Mouse (Mus musculus) midbrain, embryonic 16.5 days (tissue): ENCODE measurements around the gene Wasf2. TPM values are rescaled to one million over a fixed set of nuclear protein-coding genes. Genes with fewer than 3 reads are reported as not detected.
A peak's percentile ranks its signal among the peaks of the same experiment; 100 is the strongest.

ENCODE experiments used
- ATAC-seq: fragments of 200-750 bp; cut with Nextera tagmentation; 2 replicates; pipeline ENCODE4 v1.8.0; 2017; ENCODE audit warnings: moderate TSS enrichment
- H3K27ac ChIP-seq: fragments of 300-500 bp; sonication (generic); 2 replicates; pipeline ENCODE4 v1.5.1; 2014; ENCODE audit warnings: mild to moderate bottlenecking, low read length, mixed read lengths
- H3K27me3 ChIP-seq: fragments of 300-500 bp; sonication (generic); 2 replicates; pipeline ENCODE4 v1.6.1; 2014; ENCODE audit warnings: low read depth, low read length, mixed read lengths; ENCODE audit not compliant: control insufficient read depth, insufficient read depth
- H3K36me3 ChIP-seq: fragments of 300-500 bp; sonication (generic); 2 replicates; pipeline ENCODE4 v1.6.1; 2014; ENCODE audit warnings: mild to moderate bottlenecking, low read length, moderate library complexity, mixed read lengths; ENCODE audit not compliant: control insufficient read depth, insufficient read depth
- H3K4me1 ChIP-seq: fragments of 300-500 bp; sonication (generic); 2 replicates; pipeline ENCODE4 v1.6.1; 2014; ENCODE audit warnings: mild to moderate bottlenecking, low read length, mixed read lengths; ENCODE audit not compliant: control insufficient read depth, insufficient read depth
- H3K4me2 ChIP-seq: fragments of 300-500 bp; sonication (generic); 2 replicates; pipeline ENCODE4 v1.6.1; 2014; ENCODE audit warnings: mild to moderate bottlenecking, low read length, mixed read lengths
- H3K4me3 ChIP-seq: fragments of 300-500 bp; sonication (generic); 2 replicates; pipeline ENCODE4 v1.5.1; 2014; ENCODE audit warnings: low read depth, mild to moderate bottlenecking, low read length, moderate library complexity, mixed read lengths
- H3K9ac ChIP-seq: fragments of 300-500 bp; sonication (generic); 2 replicates; pipeline ENCODE4 v1.6.1; 2014; ENCODE audit warnings: low read depth, low read length, mixed read lengths
- H3K9me3 ChIP-seq: fragments of 300-500 bp; sonication (generic); replicated peaks from 2 replicates; pipeline ENCODE4 v1.6.1; 2014; ENCODE audit warnings: mild to moderate bottlenecking, low read length, mixed read lengths; ENCODE audit not compliant: control insufficient read depth, poor library complexity, severe bottlenecking
- WGBS: fragments of 180-500 bp; shearing (Covaris S2); extraction: QIAGEN DNeasy Blood & Tissue Kit; methylation state at CpG from one replicate; pipeline ENCODE4 v1.1.7; 2014; 5-methylcytosine and 5-hydroxymethylcytosine counted together
- polyA plus RNA-seq: library from polyadenylated mRNA; unstranded; fragments of >200 nt; fragmentation: Nextera tagmentation; extraction: Ambion mirVana; gene quantifications from 2 replicates; pipeline ENCODE4 v1.2.1, GENCODE M21; 2015

Wasf2 gene
- polyA plus RNA-seq, 1 experiment from 2014 or later = 20.1 TPM

DNA sequence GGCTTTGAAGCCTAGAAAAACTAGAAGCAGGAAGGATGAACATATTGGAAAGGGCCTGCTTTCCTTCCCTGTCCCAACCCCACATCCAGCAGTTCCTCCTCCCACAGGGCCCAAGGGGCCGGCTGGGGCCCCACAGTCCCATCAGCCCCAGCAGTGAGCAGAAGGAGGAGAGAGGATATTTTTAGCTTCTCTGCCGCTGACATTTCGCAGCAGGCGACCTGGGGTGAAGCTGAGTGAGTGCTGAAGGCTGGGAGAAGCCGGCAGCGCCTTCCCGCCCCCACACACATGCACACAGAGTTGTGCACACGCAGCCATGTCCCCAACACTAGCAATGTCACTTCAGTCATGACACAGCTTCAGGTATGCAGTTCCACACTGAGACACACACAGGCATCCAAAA, 42.5 kb upstream of the Wasf2 start:
- no peak overlapping the region; the same call in 1 of the 2 replicates for H3K27ac ChIP-seq
- ATAC-seq = no peak
- no peak overlapping the region for H3K4me2 ChIP-seq
- no peaks in the 10 kb centered on the region for H3K27me3 ChIP-seq
- H3K36me3 ChIP-seq = no peaks in the 10 kb centered on the region
- H3K9ac ChIP-seq = no peak overlapping the region
- H3K4me1 ChIP-seq = peaks cover 63% of the 10 kb centered on the region
- 42% methylated on average over 8 of the region's 8 CpGs for WGBS
- no peak overlapping the region for H3K4me3 ChIP-seq
- H3K9me3 ChIP-seq = no peaks in the 10 kb centered on the region

DNA sequence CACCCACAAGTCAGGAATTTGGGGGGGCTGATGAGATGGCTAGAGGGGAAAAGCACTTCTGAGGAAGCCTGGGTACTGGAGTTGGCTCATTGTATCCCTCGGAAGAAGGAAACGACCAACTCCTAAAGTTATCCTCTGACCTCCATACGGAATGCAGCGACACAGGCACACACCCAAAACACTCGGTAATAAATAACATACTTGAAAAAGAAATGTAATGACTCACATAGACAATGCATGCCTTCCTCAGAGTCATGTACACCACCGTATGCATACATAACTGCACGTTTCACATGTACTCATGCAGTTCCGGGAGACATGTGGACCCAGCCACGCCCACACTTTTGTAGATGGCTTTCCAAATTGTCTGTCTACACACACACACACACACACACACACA, 41.0 kb upstream of the Wasf2 start:
- 90% methylated on average over 9 of the region's 9 CpGs for WGBS

DNA sequence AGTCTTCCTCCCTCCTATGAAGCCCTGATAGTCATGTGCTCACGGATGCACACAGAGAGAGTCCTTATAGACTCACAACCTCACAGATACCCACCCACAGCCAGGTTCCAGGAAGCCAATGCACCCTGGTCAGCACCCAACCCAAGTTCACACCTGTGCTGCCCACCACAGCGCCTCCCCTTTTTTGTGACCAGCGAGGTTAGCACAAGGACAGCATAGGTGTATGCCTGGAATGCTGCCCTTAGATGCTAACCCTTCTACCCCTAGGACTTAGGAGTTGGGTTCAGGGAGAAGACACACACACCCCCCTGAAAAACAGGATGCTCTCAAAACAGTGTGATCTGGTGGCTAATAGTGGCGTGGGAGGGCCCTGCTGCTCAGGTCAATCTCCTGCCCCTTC, 40.5 kb upstream of the Wasf2 start:
- Histone ChIP-seq H3K27ac (peak overlapping the region; percentile 62), H3K9ac (peak overlapping the region; percentile 1; the same call in 1 of the 2 replicates), H3K4me2 (no peak overlapping the region), H3K36me3 (no peaks in the 10 kb centered on the region), H3K9me3 (no peaks in the 10 kb centered on the region), H3K4me1 (peaks cover 62% of the 10 kb centered on the region), H3K4me3 (no peak overlapping the region), H3K27me3 (no peaks in the 10 kb centered on the region)
- no peak for ATAC-seq
- 90% methylated on average over 4 of the region's 4 CpGs for WGBS

More for the DNA sequence above, 41.0 kb upstream of the Wasf2 start:
- H3K27ac ChIP-seq = no peak overlapping the region
- no peaks in the 10 kb centered on the region for H3K36me3 ChIP-seq
- ATAC-seq = no peak
- no peak overlapping the region for H3K9ac ChIP-seq
- H3K4me1 ChIP-seq = peaks cover 62% of the 10 kb centered on the region
- H3K4me2 ChIP-seq = no peak overlapping the region
- H3K9me3 ChIP-seq = no peaks in the 10 kb centered on the region
- H3K27me3 ChIP-seq = no peaks in the 10 kb centered on the region
- H3K4me3 ChIP-seq = no peak overlapping the region

DNA sequence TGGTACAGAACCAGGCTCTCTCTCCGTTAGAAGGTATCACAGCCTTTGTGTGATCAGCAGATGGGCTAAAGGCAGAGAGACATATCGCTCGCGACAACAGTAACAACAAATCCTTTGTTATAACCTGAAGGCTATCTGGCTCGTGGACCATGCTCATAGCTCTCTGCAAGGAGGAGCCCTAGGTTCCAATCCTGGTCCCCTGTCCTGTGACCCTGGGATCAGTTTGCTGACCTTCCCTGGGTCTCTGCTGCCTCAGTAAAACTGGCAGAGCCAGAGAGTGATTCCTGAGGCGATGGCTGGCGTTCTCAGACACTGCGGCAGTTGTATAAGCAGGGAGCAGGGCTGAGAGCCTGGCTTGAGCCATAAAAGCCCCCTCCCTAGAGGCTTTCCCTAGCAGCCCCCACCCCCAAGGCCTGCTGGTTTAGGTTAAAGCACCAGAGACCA, 40.0 kb upstream of the Wasf2 start:
- Histone ChIP-seq H3K27me3 (no peaks in the 10 kb centered on the region), H3K36me3 (no peaks in the 10 kb centered on the region), H3K4me2 (no peak overlapping the region), H3K4me1 (peaks cover 62% of the 10 kb centered on the region), H3K27ac (peak overlapping the region; percentile 62), H3K9ac (peak overlapping the region; percentile 1; the same call in 1 of the 2 replicates), H3K4me3 (no peak overlapping the region), H3K9me3 (no peaks in the 10 kb centered on the region)
- ATAC-seq = no peak
- WGBS = 29% methylated on average over 8 of the region's 8 CpGs

DNA sequence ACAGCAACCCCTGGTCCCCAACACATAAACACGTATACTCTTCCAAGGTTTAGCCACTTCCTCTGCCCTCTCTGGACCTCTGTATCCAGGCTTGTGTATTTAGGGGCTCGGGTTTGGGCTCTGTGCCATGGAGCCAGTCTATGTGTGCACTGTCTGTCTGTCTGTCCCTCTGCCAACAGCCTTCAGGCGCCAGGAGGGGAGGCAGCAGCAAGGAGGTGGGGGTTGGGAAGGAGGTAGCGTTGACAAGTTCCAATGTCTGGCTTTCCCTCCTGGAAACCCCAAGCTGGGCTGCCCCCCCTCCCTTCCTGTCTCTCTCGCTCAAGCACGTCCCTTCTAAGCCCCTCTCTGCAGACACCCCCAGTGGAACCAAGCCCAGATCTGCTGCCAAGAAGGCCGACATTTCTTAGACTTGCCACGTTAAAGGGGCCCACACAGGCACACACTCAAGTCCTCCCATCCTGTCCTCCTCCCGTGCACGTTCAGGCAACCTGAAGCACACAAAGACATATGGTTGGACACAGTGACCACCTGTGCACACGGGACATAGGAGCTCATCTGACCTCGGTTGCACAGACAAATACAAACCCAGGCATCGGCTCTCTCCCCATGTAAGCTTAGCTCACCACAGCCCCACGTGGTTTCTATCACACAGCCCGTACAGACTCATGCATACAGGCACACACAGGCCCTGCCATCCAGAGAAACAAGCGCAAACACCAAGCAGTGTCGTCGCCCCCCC, 39.4 kb upstream of the Wasf2 start:
- H3K27me3 ChIP-seq = no peaks in the 10 kb centered on the region
- H3K4me3 ChIP-seq = no peak overlapping the region
- no peaks in the 10 kb centered on the region for H3K36me3 ChIP-seq
- H3K4me1 ChIP-seq = peaks cover 62% of the 10 kb centered on the region
- peak overlapping the region; percentile 62 for H3K27ac ChIP-seq
- peak overlapping the region; percentile 1; the same call in 1 of the 2 replicates for H3K9ac ChIP-seq
- WGBS = 27% methylated on average over 18 of the region's 18 CpGs
- H3K4me2 ChIP-seq = peak overlapping the region; percentile 21; the same call in 1 of the 2 replicates
- H3K9me3 ChIP-seq = no peaks in the 10 kb centered on the region
- peak; percentile 16; the same call in 1 of the 2 replicates for ATAC-seq

DNA sequence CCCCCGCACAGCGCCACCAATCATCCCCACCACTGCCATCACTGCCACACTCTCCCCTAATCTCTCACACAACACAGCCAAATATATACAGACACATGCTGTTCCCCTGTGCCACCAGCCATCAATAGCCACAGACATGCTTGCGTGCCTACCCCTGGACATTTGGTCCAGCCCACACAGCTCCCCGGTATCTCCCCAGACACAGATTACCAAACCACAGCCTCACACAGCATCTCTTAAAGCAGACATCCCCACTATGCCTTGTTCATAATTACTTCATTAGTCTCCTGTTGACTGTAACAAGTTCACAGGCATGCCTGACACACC, 38.9 kb upstream of the Wasf2 start:
- ATAC-seq = no peak
- Histone ChIP-seq H3K4me3 (no peak overlapping the region), H3K36me3 (no peaks in the 10 kb centered on the region), H3K4me1 (peaks cover 56% of the 10 kb centered on the region), H3K9ac (no peak overlapping the region), H3K9me3 (no peaks in the 10 kb centered on the region), H3K27ac (peak overlapping the region; percentile 62), H3K4me2 (no peak overlapping the region), H3K27me3 (no peaks in the 10 kb centered on the region)
- 58% methylated on average over 4 of the region's 4 CpGs for WGBS

DNA sequence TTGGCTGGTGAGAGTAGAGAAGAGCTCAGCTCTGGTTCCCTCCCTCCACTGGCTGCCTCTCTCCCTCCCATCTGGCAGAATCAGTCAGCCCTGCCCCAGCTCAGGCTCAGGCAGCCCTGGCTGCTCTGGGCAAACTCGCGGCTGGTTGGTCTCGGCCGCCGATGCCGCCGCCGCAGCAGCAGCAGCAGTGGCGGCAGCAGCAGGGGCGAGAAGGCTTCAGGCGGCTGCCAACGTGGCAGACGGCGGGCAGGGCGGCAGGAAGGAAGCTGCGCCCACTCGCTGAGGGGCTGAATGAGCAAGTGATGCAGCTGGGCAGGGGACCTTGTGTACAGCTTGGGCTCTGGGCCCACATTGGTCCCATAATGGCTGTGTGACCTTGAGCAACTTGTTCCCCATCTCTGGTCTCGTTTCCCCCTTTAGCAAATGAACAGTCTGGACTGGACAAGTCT, 37.8 kb upstream of the Wasf2 start:
- Histone ChIP-seq H3K4me1 (peaks cover 50% of the 10 kb centered on the region), H3K9me3 (no peaks in the 10 kb centered on the region), H3K4me3 (peak overlapping the region; percentile 6; the same call in 1 of the 2 replicates), H3K4me2 (peak overlapping the region; percentile 42), H3K27ac (peak overlapping the region; percentile 62), H3K27me3 (no peaks in the 10 kb centered on the region), H3K9ac (peak overlapping the region; percentile 56), H3K36me3 (no peaks in the 10 kb centered on the region)
- 3% methylated on average over 18 of the region's 18 CpGs for WGBS
- no peak; the same call in 1 of the 2 replicates for ATAC-seq

DNA sequence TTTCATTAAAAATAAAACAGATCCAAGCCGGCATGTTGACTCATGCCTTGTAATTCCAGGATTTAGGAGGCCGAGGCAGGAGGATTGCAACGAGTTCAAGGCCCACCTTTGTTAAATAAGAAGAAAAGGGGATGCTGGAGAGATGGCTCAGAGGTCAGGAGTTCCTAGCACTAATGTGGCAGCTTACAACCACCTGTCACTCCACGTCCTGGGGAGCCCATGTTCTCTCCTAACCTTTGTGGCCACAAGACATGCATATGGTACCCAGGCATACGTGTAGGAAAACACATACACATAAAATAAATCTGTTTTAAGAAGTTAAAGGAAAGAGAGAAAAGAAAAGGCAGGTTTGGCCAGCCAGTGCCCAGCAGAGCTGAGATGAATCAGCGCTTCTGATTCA, 37.2 kb upstream of the Wasf2 start:
- no peak for ATAC-seq
- Histone ChIP-seq H3K27ac (peak overlapping the region; percentile 19; the same call in 1 of the 2 replicates), H3K4me3 (no peak overlapping the region), H3K9me3 (no peaks in the 10 kb centered on the region), H3K4me1 (peaks cover 48% of the 10 kb centered on the region), H3K9ac (no peak overlapping the region), H3K4me2 (no peak overlapping the region), H3K36me3 (no peaks in the 10 kb centered on the region), H3K27me3 (no peaks in the 10 kb centered on the region)
- 64% methylated on average over 6 of the region's 6 CpGs for WGBS

DNA sequence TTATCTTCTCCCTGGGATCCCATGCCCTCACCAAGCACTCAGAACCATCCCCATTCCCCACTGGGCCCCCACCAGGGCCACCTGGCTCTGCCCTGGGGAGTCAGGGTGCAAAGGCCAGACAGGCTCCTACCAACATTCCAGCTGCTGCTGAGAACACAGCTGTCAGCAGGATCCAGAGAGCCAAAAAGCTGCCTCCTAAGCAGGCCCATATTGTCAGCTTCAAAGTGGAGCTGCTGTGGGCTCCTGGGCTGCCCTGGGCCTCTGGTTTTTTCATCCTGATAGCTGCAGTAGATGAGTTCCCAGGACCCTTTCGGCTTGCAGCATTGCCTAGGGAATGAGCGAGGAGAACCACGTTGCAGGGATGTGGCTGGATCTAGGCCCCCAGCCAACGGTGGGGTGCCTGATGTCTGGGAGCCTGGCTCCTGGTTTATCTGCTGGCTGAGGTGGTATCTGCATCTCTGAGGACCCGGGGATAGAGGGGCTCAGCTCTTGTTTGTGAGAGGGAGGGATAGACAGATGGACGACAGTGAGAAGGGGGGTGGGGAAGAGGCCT, 36.7 kb upstream of the Wasf2 start:
- no peak for ATAC-seq
- peak overlapping the region; percentile 5; the same call in 1 of the 2 replicates for H3K9ac ChIP-seq
- no peaks in the 10 kb centered on the region for H3K36me3 ChIP-seq
- no peak overlapping the region for H3K4me3 ChIP-seq
- peaks cover 48% of the 10 kb centered on the region for H3K4me1 ChIP-seq
- WGBS = 27% methylated on average over 6 of the region's 6 CpGs
- peak overlapping the region; percentile 19; the same call in 1 of the 2 replicates for H3K27ac ChIP-seq
- no peak overlapping the region for H3K4me2 ChIP-seq
- H3K9me3 ChIP-seq = no peaks in the 10 kb centered on the region
- H3K27me3 ChIP-seq = no peaks in the 10 kb centered on the region
